Mouse (Mus musculus): ENCODE data around the gene Prss35. TPM values are rescaled to one million over a fixed set of nuclear protein-coding genes. Genes with fewer than 3 reads are reported as not detected.

Gene Prss35
- 0.05 TPM for polyA plus RNA-seq (2012; fragmentation: generic; extraction: Trizol)

DNA sequence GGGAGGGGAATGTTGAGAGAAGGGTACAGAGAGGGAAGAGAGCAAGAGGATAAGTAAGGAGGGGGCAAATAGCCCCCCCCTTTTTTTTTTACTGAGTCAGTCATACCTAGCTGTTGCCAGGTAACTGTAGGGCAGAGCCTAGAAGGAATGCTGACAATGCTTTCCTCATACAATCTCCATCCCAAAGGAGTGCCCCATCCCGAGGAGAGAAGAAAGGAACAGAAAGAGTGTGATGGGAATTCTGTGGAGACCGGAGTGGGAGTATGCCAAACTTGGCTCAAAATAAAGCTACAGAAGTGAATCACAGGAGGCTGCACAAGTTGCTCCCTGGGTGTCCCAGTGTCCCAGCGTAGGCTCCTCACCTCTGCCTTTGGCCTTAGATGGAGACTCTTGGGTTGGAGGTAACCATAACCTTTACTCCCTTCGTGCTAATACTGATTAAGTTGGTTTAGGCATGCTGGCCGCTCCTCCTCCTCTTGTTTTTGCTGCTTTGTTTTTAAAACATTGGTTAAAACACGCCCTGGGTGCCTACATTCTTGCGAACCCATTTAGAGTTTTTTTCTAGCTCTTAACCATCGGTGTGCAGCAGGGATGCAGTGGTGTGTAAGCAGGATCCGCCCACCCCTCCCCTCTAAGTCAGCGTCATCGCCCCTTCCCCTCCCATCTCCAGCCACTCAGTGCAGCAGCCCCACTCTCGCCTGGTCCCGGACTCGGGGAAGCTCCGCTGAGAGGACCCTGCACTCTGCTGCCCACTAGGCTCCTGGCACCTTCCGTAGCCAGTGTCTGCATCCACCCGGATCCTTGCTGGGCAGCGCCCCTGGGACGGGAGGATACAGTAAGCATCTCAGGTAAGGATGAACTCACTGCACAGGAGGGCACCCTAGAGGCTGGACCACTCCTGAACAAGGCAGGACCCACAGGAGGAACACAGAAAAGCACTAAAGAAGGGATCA is at the start of gene Prss35:
TSS of gene Prss35 (plus strand) at position 691 of the 953 bp plus-strand sequence.
- Histone ChIP-seq H3ac (ENCODE audit: control insufficient read depth, insufficient read length) (no peak within 1 kb of the TSS), H3K27me3 (ENCODE audit: control insufficient read depth, insufficient read depth, insufficient read length) (no peaks in the 10 kb centered on the region), H3K4me3 (no peak within 1 kb of the TSS), H3K4me2 (ENCODE audit: low read depth) (peak within 1 kb of the TSS; percentile 18), H3K79me2 (ENCODE audit: control insufficient read depth, insufficient read depth) (no peaks in the 10 kb centered on the region), H3K36me3 (ENCODE audit: control insufficient read depth, insufficient read depth) (no peaks in the 10 kb centered on the region)
- TF ChIP-seq TCF12 (IDR thresholded peaks at IDR 0.05; ENCODE audit: insufficient read depth, poor library complexity, severe bottlenecking) (no peak), CEBPB (IDR thresholded peaks at IDR 0.05; ENCODE audit: insufficient read depth, poor library complexity, severe bottlenecking) (no peak), MAX (IDR thresholded peaks at IDR 0.05; ENCODE audit: low read depth) (no peak), MYOG (IDR thresholded peaks at IDR 0.05; ENCODE audit: control insufficient read depth in 1 of 3, insufficient read depth in 1 of 3, insufficient read length in 2 of 3, low read depth in 2 of 3) (no peak), MYOD1 (IDR thresholded peaks at IDR 0.05; ENCODE audit: control insufficient read depth in 1 of 3, insufficient read length in 2 of 3, low read depth in 2 of 3) (no peak), TCF3 (IDR thresholded peaks at IDR 0.05; ENCODE audit: insufficient read length, low read depth) (no peak), POLR2A (IDR thresholded peaks at IDR 0.05; ENCODE audit: insufficient read length, low read depth) (no peak), SRF (IDR thresholded peaks at IDR 0.05; ENCODE audit: control insufficient read depth, insufficient read length, low read depth) (no peak), POLR2AphosphoS2 (IDR thresholded peaks at IDR 0.05; ENCODE audit: insufficient read length, low read depth) (no peak), E2F4 (IDR thresholded peaks at IDR 0.05; ENCODE audit: insufficient read depth) (no peak), REST (IDR thresholded peaks at IDR 0.05; ENCODE audit: insufficient read depth, insufficient read length) (no peak), USF1 (IDR thresholded peaks at IDR 0.05; ENCODE audit: low read depth) (no peak)

DNA sequence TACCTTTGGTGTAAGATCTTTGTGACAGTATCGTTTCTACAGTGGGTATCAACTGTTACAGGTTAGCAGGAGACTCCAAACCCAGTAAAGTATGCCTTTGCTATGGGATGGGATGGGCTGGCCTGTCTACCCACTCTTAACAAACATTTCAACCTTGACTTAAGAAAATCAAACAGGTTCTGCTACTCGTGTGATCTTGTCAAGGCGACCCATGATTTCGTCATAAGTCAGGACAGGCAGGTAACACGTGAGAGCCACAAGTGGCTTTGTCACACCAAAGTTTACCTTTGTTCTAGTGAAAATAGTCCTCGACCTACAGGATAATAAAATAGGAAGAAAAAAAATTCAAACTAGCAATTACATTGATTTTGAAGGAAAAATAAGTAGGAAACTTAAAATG is 49.5 kb upstream of the Prss35 start:
- Histone ChIP-seq H3K79me2 (ENCODE audit: control insufficient read depth, insufficient read depth) (peaks cover 44% of the 10 kb centered on the region), H3K4me2 (ENCODE audit: low read depth) (peak overlapping the region; percentile 30), H3ac (ENCODE audit: control insufficient read depth, insufficient read length) (no peak overlapping the region), H3K27me3 (ENCODE audit: control insufficient read depth, insufficient read depth, insufficient read length) (no peaks in the 10 kb centered on the region), H3K36me3 (ENCODE audit: control insufficient read depth, insufficient read depth) (no peaks in the 10 kb centered on the region), H3K4me3 (no peak overlapping the region)
- no peak for TF ChIP-seq MAX (IDR thresholded peaks at IDR 0.05; ENCODE audit: low read depth)

DNA sequence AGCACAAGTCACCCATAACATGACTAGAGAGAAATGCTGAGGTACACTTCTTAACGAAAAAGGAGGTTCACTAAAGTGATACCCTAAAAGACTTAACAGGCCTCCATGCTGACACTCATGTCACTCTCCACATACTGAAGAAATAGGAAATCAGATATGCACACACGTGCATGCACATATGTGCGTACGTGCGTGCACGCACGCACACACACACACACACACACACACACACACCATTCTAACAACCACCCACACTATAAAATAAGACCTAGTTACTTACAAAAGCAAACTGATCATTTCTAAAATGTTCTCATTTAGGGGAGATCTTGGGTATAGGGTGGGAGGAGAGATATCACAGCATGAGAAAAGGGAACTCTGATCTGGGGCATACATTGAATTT is 48.8 kb upstream of the Prss35 start:
- Histone ChIP-seq H3K36me3 (ENCODE audit: control insufficient read depth, insufficient read depth) (no peaks in the 10 kb centered on the region), H3ac (ENCODE audit: control insufficient read depth, insufficient read length) (peak overlapping the region; percentile 53), H3K4me3 (peak overlapping the region; percentile 43), H3K27me3 (ENCODE audit: control insufficient read depth, insufficient read depth, insufficient read length) (no peaks in the 10 kb centered on the region), H3K4me2 (ENCODE audit: low read depth) (peak overlapping the region; percentile 58), H3K79me2 (ENCODE audit: control insufficient read depth, insufficient read depth) (peaks cover 38% of the 10 kb centered on the region)
- TF ChIP-seq MYOG (IDR thresholded peaks at IDR 0.05; ENCODE audit: control insufficient read depth in 1 of 3, insufficient read depth in 1 of 3, insufficient read length in 2 of 3, low read depth in 2 of 3), result no peak
- TF ChIP-seq MYOD1 (IDR thresholded peaks at IDR 0.05; ENCODE audit: control insufficient read depth in 1 of 3, insufficient read length in 2 of 3, low read depth in 2 of 3), result no peak
- TF ChIP-seq SRF (IDR thresholded peaks at IDR 0.05; ENCODE audit: control insufficient read depth, insufficient read length, low read depth), result no peak
- no peak for TF ChIP-seq CEBPB (IDR thresholded peaks at IDR 0.05; ENCODE audit: insufficient read depth, poor library complexity, severe bottlenecking)
- TF ChIP-seq USF1 (IDR thresholded peaks at IDR 0.05; ENCODE audit: low read depth), result no peak
- no peak for TF ChIP-seq REST (IDR thresholded peaks at IDR 0.05; ENCODE audit: insufficient read depth, insufficient read length)
- TF ChIP-seq POLR2A (IDR thresholded peaks at IDR 0.05; ENCODE audit: insufficient read length, low read depth), result no peak
- TF ChIP-seq MAX (IDR thresholded peaks at IDR 0.05; ENCODE audit: low read depth), result no peak
- no peak for TF ChIP-seq TCF12 (IDR thresholded peaks at IDR 0.05; ENCODE audit: insufficient read depth, poor library complexity, severe bottlenecking)
- no peak for TF ChIP-seq E2F4 (IDR thresholded peaks at IDR 0.05; ENCODE audit: insufficient read depth)
- no peak for TF ChIP-seq TCF3 (IDR thresholded peaks at IDR 0.05; ENCODE audit: insufficient read length, low read depth)
- no peak for TF ChIP-seq POLR2AphosphoS2 (IDR thresholded peaks at IDR 0.05; ENCODE audit: insufficient read length, low read depth)

DNA sequence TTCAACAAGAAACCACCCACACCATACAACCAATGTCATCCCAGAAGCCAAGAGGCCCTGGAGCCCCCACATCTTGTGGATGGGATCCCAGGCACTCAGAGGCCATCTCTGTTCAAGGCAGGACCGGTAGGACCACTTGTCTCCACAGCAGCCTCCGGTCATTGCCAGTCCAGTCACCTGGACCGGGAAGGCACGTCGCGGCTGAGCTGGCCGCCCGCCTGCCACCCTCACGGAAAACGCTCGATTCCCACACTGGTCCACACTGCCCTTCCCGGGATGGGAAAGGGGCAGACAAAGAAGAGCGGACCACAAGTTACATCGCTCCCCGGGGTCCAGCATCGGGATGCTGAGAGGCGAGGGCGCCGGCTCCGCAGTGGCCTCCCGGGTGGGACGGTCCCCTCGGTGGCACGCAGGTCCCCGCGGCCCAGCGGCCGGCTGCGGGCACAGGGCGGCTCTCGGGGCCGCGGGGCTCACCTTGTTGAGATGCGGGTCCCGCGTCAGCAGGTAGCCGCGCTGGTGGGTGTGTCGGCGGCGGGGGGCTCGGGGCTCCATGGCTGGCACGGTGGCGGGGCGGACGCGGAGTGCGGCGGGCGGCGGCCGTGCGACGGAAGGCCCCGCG is 48.1 kb upstream of the Prss35 start:
- no peak for TF ChIP-seq POLR2AphosphoS2 (IDR thresholded peaks at IDR 0.05; ENCODE audit: insufficient read length, low read depth)
- TF ChIP-seq REST (IDR thresholded peaks at IDR 0.05; ENCODE audit: insufficient read depth, insufficient read length), result no peak
- TF ChIP-seq TCF12 (IDR thresholded peaks at IDR 0.05; ENCODE audit: insufficient read depth, poor library complexity, severe bottlenecking), result no peak
- no peak for TF ChIP-seq CEBPB (IDR thresholded peaks at IDR 0.05; ENCODE audit: insufficient read depth, poor library complexity, severe bottlenecking)
- TF ChIP-seq SRF (IDR thresholded peaks at IDR 0.05; ENCODE audit: control insufficient read depth, insufficient read length, low read depth), result no peak
- TF ChIP-seq TCF3 (IDR thresholded peaks at IDR 0.05; ENCODE audit: insufficient read length, low read depth), result no peak
- TF ChIP-seq MAX (IDR thresholded peaks at IDR 0.05; ENCODE audit: low read depth), result no peak
- no peak for TF ChIP-seq MYOD1 (IDR thresholded peaks at IDR 0.05; ENCODE audit: control insufficient read depth in 1 of 3, insufficient read length in 2 of 3, low read depth in 2 of 3)
- no peak for TF ChIP-seq E2F4 (IDR thresholded peaks at IDR 0.05; ENCODE audit: insufficient read depth)
- no peak for TF ChIP-seq MYOG (IDR thresholded peaks at IDR 0.05; ENCODE audit: control insufficient read depth in 1 of 3, insufficient read depth in 1 of 3, insufficient read length in 2 of 3, low read depth in 2 of 3)
- TF ChIP-seq POLR2A (IDR thresholded peaks at IDR 0.05; ENCODE audit: insufficient read length, low read depth), result no peak
- TF ChIP-seq USF1 (IDR thresholded peaks at IDR 0.05; ENCODE audit: low read depth), result no peak
- peak overlapping the region; percentile 58 for H3K4me2 ChIP-seq (ENCODE audit: low read depth)
- no peaks in the 10 kb centered on the region for H3K36me3 ChIP-seq (ENCODE audit: control insufficient read depth, insufficient read depth)
- H3ac ChIP-seq (ENCODE audit: control insufficient read depth, insufficient read length), result peak overlapping the region; percentile 53
- peaks cover 36% of the 10 kb centered on the region for H3K79me2 ChIP-seq (ENCODE audit: control insufficient read depth, insufficient read depth)
- H3K27me3 ChIP-seq (ENCODE audit: control insufficient read depth, insufficient read depth, insufficient read length), result no peaks in the 10 kb centered on the region
- H3K4me3 ChIP-seq, result peak overlapping the region; percentile 43

Measured in myocyte (in vitro differentiated cells).